Mouse (Mus musculus): ENCODE results near the gene Cd44.

Cd44 gene

GRCm38 (mm10) chr2:102868444-102868843 is 33.0 kb downstream of the Cd44 start:
- no peak for DNase-seq (ENCODE audit: low spot score)

GRCm38 (mm10) chr2:102867396-102868088 is 33.9 kb downstream of the Cd44 start:
- DNase-seq (ENCODE audit: low spot score): no peak

- no peak for DNase-seq (ENCODE audit: low spot score)
These were observed 34.9 kb downstream of the Cd44 start for GRCm38 (mm10) chr2:102866594-102866993.

GRCm38 (mm10) chr2:102865354-102865752 is 36.1 kb downstream of the Cd44 start:
- DNase-seq (ENCODE audit: low spot score): no peak

- DNase-seq (ENCODE audit: low spot score): no peak
These were observed 36.6 kb downstream of the Cd44 start for GRCm38 (mm10) chr2:102864695-102865353.

GRCm38 (mm10) chr2:102864036-102864435 is 37.4 kb downstream of the Cd44 start:
- DNase-seq (ENCODE audit: low spot score): peak; percentile 51

GRCm38 (mm10) chr2:102863583-102863982 is 37.9 kb downstream of the Cd44 start:
- no peak for DNase-seq (ENCODE audit: low spot score)

- no peak for DNase-seq (ENCODE audit: low spot score)
These were observed 38.8 kb downstream of the Cd44 start for GRCm38 (mm10) chr2:102862706-102863105.

GRCm38 (mm10) chr2:102858271-102858670 is 43.2 kb downstream of the Cd44 start:
- peak; percentile 49 for DNase-seq (ENCODE audit: low spot score)

- no peak for DNase-seq (ENCODE audit: low spot score)
These were observed 48.2 kb downstream of the Cd44 start for GRCm38 (mm10) chr2:102853297-102853696.

GRCm38 (mm10) chr2:102851936-102852477 is 49.5 kb downstream of the Cd44 start:
- no peak for DNase-seq (ENCODE audit: low spot score)

GRCm38 (mm10) chr2:102850026-102850425 is 51.4 kb downstream of the Cd44 start:
- DNase-seq (ENCODE audit: low spot score): no peak

- DNase-seq (ENCODE audit: low spot score): no peak
These were observed 52.5 kb downstream of the Cd44 start for GRCm38 (mm10) chr2:102848811-102849433.

GRCm38 (mm10) chr2:102841231-102841630 is 60.2 kb downstream of the Cd44 start:
- DNase-seq (ENCODE audit: low spot score): no peak

- DNase-seq (ENCODE audit: low spot score): no peak
These were observed 63.3 kb downstream of the Cd44 start for GRCm38 (mm10) chr2:102838179-102838578.

- no peak for DNase-seq (ENCODE audit: low spot score)
These were observed 69.9 kb downstream of the Cd44 start for GRCm38 (mm10) chr2:102831547-102831946.

- DNase-seq (ENCODE audit: low spot score): no peak
These were observed 72.3 kb downstream of the Cd44 start for GRCm38 (mm10) chr2:102829201-102829600.

GRCm38 (mm10) chr2:102828381-102828780 is 73.1 kb downstream of the Cd44 start:
- DNase-seq (ENCODE audit: low spot score): no peak

- no peak for DNase-seq (ENCODE audit: low spot score)
These were observed 73.6 kb downstream of the Cd44 start for GRCm38 (mm10) chr2:102827841-102828240.

- no peak for DNase-seq (ENCODE audit: low spot score)
These were observed 75.4 kb downstream of the Cd44 start for GRCm38 (mm10) chr2:102825961-102826633.

GRCm38 (mm10) chr2:102822036-102822435 is 79.4 kb downstream of the Cd44 start:
- DNase-seq (ENCODE audit: low spot score): no peak

- DNase-seq (ENCODE audit: low spot score): no peak
These were observed 80.7 kb downstream of the Cd44 start for GRCm38 (mm10) chr2:102820790-102821189.

All from retina, embryonic 14.5 days (tissue).